Mouse (Mus musculus) neural tube, embryonic 11.5 days (tissue): ENCODE results near the gene Prc1. TPM values are rescaled to one million over a fixed set of nuclear protein-coding genes. Genes with fewer than 3 reads are reported as not detected.

ENCODE experiments used
- ATAC-seq: fragments of 200-750 bp; cut with Nextera tagmentation; 2 replicates; pipeline ENCODE4 v1.8.0; 2017; ENCODE audit warnings: moderate number of reproducible peaks, mild to moderate bottlenecking, moderate TSS enrichment, moderate library complexity; ENCODE audit not compliant: insufficient read depth, low FRiP score, low TSS enrichment
- DNase-seq: peaks from one replicate; pipeline ENCODE4 v3.0.0-alpha.2; 2015; ENCODE audit warnings: low spot score
- H3K27ac ChIP-seq: fragments of 300-500 bp; sonication (generic); 2 replicates; pipeline ENCODE4 v1.5.1; 2014; ENCODE audit warnings: low read depth, mild to moderate bottlenecking, low read length
- H3K27me3 ChIP-seq: fragments of 300-500 bp; sonication (generic); 2 replicates; pipeline ENCODE4 v1.6.1; 2014; ENCODE audit warnings: mild to moderate bottlenecking, low read length, mixed read lengths; ENCODE audit not compliant: control insufficient read depth, insufficient read depth
- H3K36me3 ChIP-seq: fragments of 300-500 bp; sonication (generic); 2 replicates; pipeline ENCODE4 v1.6.1; 2014; ENCODE audit warnings: mild to moderate bottlenecking, low read length, moderate library complexity, mixed read lengths; ENCODE audit not compliant: control insufficient read depth, insufficient read depth
- H3K4me1 ChIP-seq: fragments of 300-500 bp; sonication (generic); 2 replicates; pipeline ENCODE4 v1.6.1; 2014; ENCODE audit warnings: low read length, mixed read lengths; ENCODE audit not compliant: control insufficient read depth, insufficient read depth
- H3K4me2 ChIP-seq: fragments of 300-500 bp; sonication (generic); 2 replicates; pipeline ENCODE4 v1.6.1; 2014; ENCODE audit warnings: low read depth, mild to moderate bottlenecking, moderate library complexity
- H3K4me3 ChIP-seq: fragments of 300-500 bp; sonication (generic); 2 replicates; pipeline ENCODE4 v1.5.1; 2014; ENCODE audit warnings: low read depth, low read length
- H3K9ac ChIP-seq: fragments of 300-500 bp; sonication (generic); 2 replicates; pipeline ENCODE4 v1.6.1; 2014; ENCODE audit warnings: mild to moderate bottlenecking, low read length
- H3K9me3 ChIP-seq: fragments of 300-500 bp; sonication (generic); 2 replicates; pipeline ENCODE4 v1.6.1; 2016; ENCODE audit warnings: low read length; ENCODE audit not compliant: control insufficient read depth
- WGBS: fragments of 180-500 bp; shearing (Covaris S2); extraction: QIAGEN DNeasy Blood & Tissue Kit; methylation state at CpG from one replicate; pipeline ENCODE4 v1.1.7; 2014; 5-methylcytosine and 5-hydroxymethylcytosine counted together
- polyA plus RNA-seq: library from polyadenylated mRNA; unstranded; fragments of >200 nt; fragmentation: Nextera tagmentation; extraction: Ambion mirVana; gene quantifications from 2 replicates; pipeline ENCODE4 v1.2.1, GENCODE M21; 2014

Gene Prc1
- polyA plus RNA-seq = 179 and 183 TPM in 2 replicates

DNA sequence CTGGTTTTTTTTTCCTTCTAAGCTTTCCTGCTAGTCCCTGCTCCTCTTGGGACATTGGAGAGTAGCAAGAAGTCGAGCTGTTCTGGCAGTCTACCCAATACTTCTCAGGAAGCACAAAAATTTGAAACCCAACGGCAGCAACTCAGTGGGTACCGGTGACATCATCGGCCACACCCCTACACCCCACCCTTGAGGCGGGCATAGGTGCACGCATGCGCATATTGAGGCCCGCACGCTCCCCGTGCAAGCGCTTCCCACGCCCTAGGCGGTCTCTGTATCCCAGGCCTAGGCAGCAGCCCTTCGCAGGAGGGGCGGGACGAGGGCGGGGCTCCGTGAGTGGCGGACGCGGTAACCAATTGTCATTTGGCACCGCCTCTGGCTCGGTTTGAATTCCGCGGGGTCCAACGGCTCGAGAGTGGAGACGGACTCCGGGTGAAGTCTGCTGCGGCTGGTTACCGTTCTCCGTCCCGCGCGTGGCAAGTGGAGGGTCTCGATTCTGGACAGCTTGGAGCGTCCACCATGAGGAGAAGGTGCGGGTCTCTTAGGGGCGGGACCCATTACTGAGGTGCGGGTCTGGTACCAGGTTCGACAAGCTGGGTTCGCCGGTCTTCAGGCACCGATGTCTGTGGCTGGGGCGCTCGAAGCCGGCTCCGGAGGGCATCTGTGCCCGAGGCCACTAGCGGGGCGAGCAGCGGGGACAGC, at the start of gene Prc1:
TSS of gene Prc1 (plus strand) at position 389 of the 702 bp plus-strand sequence.
- Histone ChIP-seq H3K27me3 (no peaks in the 10 kb centered on the region), H3K9me3 (no peaks in the 10 kb centered on the region), H3K9ac (peak within 1 kb of the TSS; percentile 80), H3K36me3 (no peaks in the 10 kb centered on the region), H3K4me2 (peak within 1 kb of the TSS; percentile 67), H3K4me1 (peaks cover 9% of the 10 kb centered on the region), H3K4me3 (peak within 1 kb of the TSS; percentile 90), H3K27ac (peak within 1 kb of the TSS; percentile 64)
- DNase-seq = peak; percentile 99
- ATAC-seq = peak; percentile 96
- WGBS = under 1% methylated on average over 52 of the region's 52 CpGs

DNA sequence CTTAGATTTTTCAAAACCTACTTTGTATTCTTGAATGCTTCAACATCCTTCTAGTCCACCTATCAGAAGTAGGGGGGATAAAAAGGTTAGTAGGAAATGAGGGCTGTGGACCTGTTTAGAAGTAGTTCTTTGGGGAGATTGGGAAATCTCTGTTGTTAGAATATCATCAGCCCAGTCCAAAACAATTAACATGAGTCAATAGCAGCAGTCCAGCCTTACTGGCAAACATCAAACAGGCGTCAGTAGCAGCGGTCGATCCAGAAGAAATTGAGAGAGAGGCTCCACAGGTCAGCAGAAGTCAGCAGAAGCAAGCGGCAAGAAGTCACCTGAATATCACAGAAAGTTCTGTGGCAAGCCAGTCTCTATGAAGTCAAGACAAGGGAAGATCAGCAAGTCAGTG, 49.4 kb upstream of the Prc1 start:
- Histone ChIP-seq H3K4me2 (no peak overlapping the region), H3K36me3 (no peaks in the 10 kb centered on the region), H3K9ac (no peak overlapping the region), H3K4me3 (no peak overlapping the region), H3K27ac (no peak overlapping the region), H3K9me3 (no peaks in the 10 kb centered on the region; the same call in 1 of the 2 replicates), H3K4me1 (no peaks in the 10 kb centered on the region), H3K27me3 (no peaks in the 10 kb centered on the region)
- 97% methylated on average over 4 of the region's 4 CpGs for WGBS
- ATAC-seq (no peak), DNase-seq (no peak)

DNA sequence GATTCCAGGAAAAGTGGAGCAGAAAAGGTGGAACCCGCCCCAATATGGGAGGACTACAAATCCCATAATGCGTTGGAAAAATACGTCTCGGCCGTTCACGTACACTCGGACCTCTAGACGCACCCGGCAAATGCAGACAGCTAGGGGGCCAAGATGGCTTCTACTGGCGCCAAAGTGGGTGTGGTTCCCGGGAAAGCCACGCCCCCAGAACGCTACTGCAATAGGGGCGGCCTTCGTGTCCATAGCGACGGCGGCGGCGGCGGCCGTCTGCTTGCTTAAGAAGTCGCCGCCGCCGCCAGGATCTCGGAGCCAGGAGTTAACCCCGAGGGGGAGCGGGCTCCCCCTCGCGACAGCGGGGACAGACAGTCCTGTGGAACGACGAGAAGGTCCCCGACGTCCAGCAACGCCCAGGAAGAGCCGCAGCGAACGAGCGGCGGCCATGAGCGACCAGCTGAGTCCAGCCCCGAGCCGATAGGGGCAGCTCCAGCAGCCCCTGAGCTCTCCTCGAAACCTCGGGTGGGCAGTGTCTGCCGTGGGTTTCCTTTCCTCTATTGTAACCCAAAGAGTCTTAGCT, 48.0 kb upstream of the Prc1 start, which contains the start of gene Ttll13:
TSS of gene Ttll13 (plus strand) at position 229 of the 574 bp plus-strand sequence.
- H3K4me1 ChIP-seq = no peaks in the 10 kb centered on the region
- H3K4me3 ChIP-seq = peak within 1 kb of the TSS; percentile 46
- DNase-seq (peak; percentile 98), ATAC-seq (peak; percentile 94)
- H3K9me3 ChIP-seq = no peaks in the 10 kb centered on the region; the same call in 1 of the 2 replicates
- H3K27ac ChIP-seq = peak within 1 kb of the TSS; percentile 28; the same call in 1 of the 2 replicates
- H3K36me3 ChIP-seq = no peaks in the 10 kb centered on the region
- no peaks in the 10 kb centered on the region for H3K27me3 ChIP-seq
- 0% methylated on average over 48 of the region's 48 CpGs for WGBS
- H3K4me2 ChIP-seq = peak within 1 kb of the TSS; percentile 32
- H3K9ac ChIP-seq = peak within 1 kb of the TSS; percentile 41

DNA sequence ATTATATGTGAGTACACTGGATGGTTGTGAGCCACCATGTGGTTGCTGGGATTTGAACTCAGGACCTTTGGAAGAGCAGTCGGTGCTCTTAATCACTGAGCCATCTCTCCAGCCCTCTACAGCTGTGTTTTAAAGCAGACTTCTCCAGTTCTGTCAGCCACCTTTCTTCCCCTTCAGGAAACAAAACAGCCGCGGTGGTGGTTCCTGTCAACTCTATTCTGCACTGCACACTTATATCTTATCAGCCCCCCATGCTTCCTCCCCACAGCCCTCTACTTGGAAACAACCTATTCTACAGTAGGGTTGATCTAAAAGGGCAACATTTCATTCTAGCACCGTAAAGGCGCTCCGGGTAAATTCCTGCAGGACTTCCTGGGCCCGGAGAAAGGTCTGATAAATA, 47.4 kb upstream of the Prc1 start:
- no peaks in the 10 kb centered on the region for H3K4me1 ChIP-seq
- peak overlapping the region; percentile 46 for H3K4me3 ChIP-seq
- no peaks in the 10 kb centered on the region for H3K27me3 ChIP-seq
- ATAC-seq (no peak), DNase-seq (no peak)
- H3K9ac ChIP-seq = peak overlapping the region; percentile 41; the same call in 1 of the 2 replicates
- 66% methylated on average over 7 of the region's 7 CpGs for WGBS
- H3K36me3 ChIP-seq = no peaks in the 10 kb centered on the region
- H3K4me2 ChIP-seq = peak overlapping the region; percentile 32
- H3K9me3 ChIP-seq = no peaks in the 10 kb centered on the region; the same call in 1 of the 2 replicates
- no peak overlapping the region for H3K27ac ChIP-seq

DNA sequence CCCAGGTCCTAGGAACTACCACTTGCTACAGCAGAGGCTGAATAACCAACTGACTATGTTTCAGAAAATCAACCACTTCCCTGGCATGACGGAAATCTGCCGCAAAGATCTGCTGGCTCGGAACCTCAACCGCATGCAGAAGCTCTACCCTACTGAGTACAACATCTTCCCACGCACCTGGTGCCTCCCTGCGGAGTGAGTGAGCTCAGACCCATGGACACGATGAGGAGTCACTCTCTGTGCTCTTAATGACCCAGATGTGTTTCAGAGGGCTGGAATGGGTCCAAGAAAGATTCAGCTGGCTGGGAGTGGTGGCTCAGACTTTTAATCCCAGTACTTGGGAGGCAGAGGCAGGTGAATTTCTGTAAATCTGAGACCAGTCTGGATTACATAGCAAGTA, 41.8 kb upstream of the Prc1 start:
- no peaks in the 10 kb centered on the region for H3K4me1 ChIP-seq
- no peak overlapping the region for H3K4me2 ChIP-seq
- ATAC-seq (no peak), DNase-seq (no peak)
- no peaks in the 10 kb centered on the region for H3K9me3 ChIP-seq
- H3K36me3 ChIP-seq = no peaks in the 10 kb centered on the region
- WGBS = 84% methylated on average over 7 of the region's 7 CpGs
- no peaks in the 10 kb centered on the region; the same call in 1 of the 2 replicates for H3K27me3 ChIP-seq
- no peak overlapping the region for H3K9ac ChIP-seq
- no peak overlapping the region for H3K4me3 ChIP-seq
- H3K27ac ChIP-seq = no peak overlapping the region

DNA sequence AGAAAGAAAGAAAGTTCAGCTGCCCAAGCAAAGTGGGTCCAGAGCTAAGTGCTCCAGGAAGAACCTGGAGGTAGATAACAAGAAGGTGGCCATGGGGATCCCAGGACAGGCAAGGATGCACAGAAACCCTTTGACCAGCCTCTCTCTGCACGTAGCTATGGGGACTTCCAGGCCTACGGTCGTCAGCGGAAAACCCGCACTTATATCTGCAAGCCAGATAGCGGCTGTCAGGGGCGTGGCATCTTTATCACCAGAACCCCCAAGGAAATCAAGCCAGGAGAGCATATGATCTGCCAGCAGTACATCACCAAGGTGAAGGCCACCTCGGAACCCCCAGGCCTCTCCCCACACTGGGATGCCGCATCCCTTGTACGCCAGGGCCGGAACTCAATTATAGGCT, 41.4 kb upstream of the Prc1 start:
- 86% methylated on average over 11 of the region's 11 CpGs for WGBS

DNA sequence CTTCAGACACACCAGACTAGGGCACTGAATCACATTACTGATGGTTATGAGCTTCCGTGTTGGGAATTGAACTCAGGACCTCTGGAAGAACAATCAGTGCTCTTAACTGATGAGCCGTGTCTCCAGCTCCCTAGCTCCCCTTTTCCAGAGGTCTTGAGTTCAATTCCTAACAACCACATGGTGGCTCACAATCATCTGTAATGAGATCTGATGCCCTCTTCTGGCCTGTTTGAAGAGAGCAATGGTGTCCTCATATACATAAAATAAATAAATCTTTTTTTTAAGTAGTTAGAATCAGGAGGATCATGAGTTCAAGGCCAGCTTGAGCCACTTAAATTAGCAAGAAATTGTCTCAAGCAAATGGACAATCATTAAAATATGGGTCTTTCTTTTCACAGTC, 38.3 kb upstream of the Prc1 start:
- Histone ChIP-seq H3K4me1 (no peaks in the 10 kb centered on the region), H3K4me2 (no peak overlapping the region), H3K9ac (no peak overlapping the region), H3K4me3 (no peak overlapping the region), H3K27ac (no peak overlapping the region), H3K36me3 (no peaks in the 10 kb centered on the region), H3K9me3 (no peaks in the 10 kb centered on the region), H3K27me3 (no peaks in the 10 kb centered on the region; the same call in 1 of the 2 replicates)
- 81% methylated on average over 2 of the region's 2 CpGs for WGBS
- DNase-seq (no peak), ATAC-seq (no peak)

More for the DNA sequence above, 41.4 kb upstream of the Prc1 start:
- H3K9me3 ChIP-seq = no peaks in the 10 kb centered on the region
- ATAC-seq = no peak
- no peak overlapping the region for H3K9ac ChIP-seq
- DNase-seq = no peak
- H3K27me3 ChIP-seq = no peaks in the 10 kb centered on the region; the same call in 1 of the 2 replicates
- H3K4me2 ChIP-seq = no peak overlapping the region
- no peak overlapping the region for H3K4me3 ChIP-seq
- no peaks in the 10 kb centered on the region for H3K4me1 ChIP-seq
- no peak overlapping the region for H3K27ac ChIP-seq
- H3K36me3 ChIP-seq = no peaks in the 10 kb centered on the region

DNA sequence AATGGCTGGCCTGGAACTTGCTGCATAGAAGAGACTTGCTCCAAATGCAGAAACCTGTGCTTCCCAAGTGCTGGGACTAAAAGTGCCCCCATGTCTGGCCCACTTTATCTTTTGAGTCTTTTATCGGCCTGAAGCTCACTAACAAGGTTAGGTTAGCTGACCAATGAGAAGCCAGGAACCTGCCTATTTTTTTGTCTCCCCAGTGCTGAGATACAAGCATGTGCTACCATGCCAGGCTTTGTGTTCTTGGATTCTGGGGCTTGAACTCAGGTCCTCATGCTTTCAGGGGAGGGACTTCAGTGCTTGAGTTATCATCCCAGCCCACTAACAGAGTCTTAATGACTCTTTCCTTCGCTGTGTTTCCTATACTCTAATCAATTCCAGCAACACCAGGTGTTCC, 36.5 kb upstream of the Prc1 start:
- no peak for ATAC-seq
- Histone ChIP-seq H3K9me3 (no peaks in the 10 kb centered on the region), H3K4me2 (no peak overlapping the region), H3K27ac (no peak overlapping the region), H3K36me3 (no peaks in the 10 kb centered on the region), H3K9ac (no peak overlapping the region), H3K4me1 (peaks cover 7% of the 10 kb centered on the region), H3K27me3 (no peaks in the 10 kb centered on the region; the same call in 1 of the 2 replicates), H3K4me3 (no peak overlapping the region)
- 69% methylated on average over 2 of the region's 2 CpGs for WGBS
- DNase-seq = no peak
